Mouse (Mus musculus): ENCODE results near the gene Cldn4. TPM values are rescaled to one million over a fixed set of nuclear protein-coding genes. Genes with fewer than 3 reads are reported as not detected.
"Not testable (repeated sequence)": the region's sequence is repeated elsewhere in the genome, so short reads cannot be mapped to it uniquely, and the experiment has no call there.

Cldn4 gene
- polyA plus RNA-seq, 1 experiment from 2014 or later: 10.0 TPM

- no peaks in the 10 kb centered on the region for H3K27me3 ChIP-seq (ENCODE audit: low read depth, poor library complexity, severe bottlenecking)
- no peaks in the 10 kb centered on the region for H3K9me3 ChIP-seq (replicated peaks)
- no peak overlapping the region for H3K27ac ChIP-seq
- H3K4me3 ChIP-seq: no peak overlapping the region
- H3K36me3 ChIP-seq: no peaks in the 10 kb centered on the region
- no peak for DNase-seq (ENCODE audit: low spot score)
- H3K4me1 ChIP-seq: no peaks in the 10 kb centered on the region
- 72% methylated on average over 2 of the region's 2 CpGs for WGBS
These were observed 28.2 kb upstream of the Cldn4 start for GRCm38 (mm10) chr5:134974921-134975320.

DNA sequence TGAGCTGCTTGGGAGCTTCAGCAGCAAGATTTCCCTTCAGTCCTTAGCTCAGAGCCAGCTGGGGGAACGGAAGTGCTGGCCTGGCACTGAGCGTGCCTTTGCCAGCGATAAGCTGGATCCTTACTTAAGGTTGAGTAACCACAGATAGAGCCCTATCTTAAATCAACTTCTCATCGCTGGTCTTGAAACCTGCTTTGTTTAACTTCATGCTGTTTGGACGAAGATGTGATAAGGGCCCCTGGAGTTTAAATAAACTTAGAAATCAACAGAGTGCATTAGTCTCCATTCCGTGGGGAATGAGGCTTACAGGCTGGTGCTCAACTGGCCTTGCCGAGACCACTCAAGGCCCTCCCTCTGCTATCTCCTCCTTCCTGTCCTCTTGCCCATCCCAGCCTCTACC is 27.6 kb upstream of the Cldn4 start:
- Histone ChIP-seq H3K4me3 (no peak overlapping the region), H3K27me3 (ENCODE audit: low read depth, poor library complexity, severe bottlenecking) (no peaks in the 10 kb centered on the region), H3K4me1 (no peaks in the 10 kb centered on the region), H3K36me3 (no peaks in the 10 kb centered on the region), H3K9me3 (replicated peaks) (no peaks in the 10 kb centered on the region), H3K27ac (no peak overlapping the region)
- 80% methylated on average over 7 of the region's 7 CpGs for WGBS
- DNase-seq (ENCODE audit: low spot score): no peak

GRCm38 (mm10) chr5:134973526-134973925 is 26.8 kb upstream of the Cldn4 start:
- Histone ChIP-seq H3K4me1 (no peaks in the 10 kb centered on the region), H3K27ac (no peak overlapping the region), H3K27me3 (ENCODE audit: low read depth, poor library complexity, severe bottlenecking) (no peaks in the 10 kb centered on the region), H3K4me3 (no peak overlapping the region), H3K9me3 (replicated peaks) (no peaks in the 10 kb centered on the region), H3K36me3 (no peaks in the 10 kb centered on the region)
- 89% methylated on average over 7 of the region's 7 CpGs for WGBS
- no peak for DNase-seq (ENCODE audit: low spot score)

DNA sequence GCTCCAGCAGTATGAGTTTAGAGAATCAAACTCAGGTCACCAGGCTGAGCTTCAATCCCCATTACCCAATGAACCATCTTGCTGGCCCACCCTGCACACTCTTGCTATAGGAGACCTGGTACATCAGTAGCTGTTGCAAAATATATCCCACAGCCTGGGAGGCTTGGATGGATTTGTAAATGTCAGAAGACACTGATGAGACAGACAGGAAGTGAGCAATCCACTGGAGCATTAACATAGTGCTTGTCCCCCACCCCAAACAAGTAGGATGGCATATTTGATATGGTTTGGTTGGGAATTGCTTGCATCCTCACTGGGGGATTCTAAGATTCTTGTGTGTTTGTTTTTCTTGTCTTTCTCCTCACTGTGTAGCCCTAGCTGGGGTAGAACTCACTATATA is 26.3 kb upstream of the Cldn4 start:
- no peak overlapping the region for H3K27ac ChIP-seq
- no peak overlapping the region for H3K4me3 ChIP-seq
- H3K27me3 ChIP-seq (ENCODE audit: low read depth, poor library complexity, severe bottlenecking): no peaks in the 10 kb centered on the region
- no peak for DNase-seq (ENCODE audit: low spot score)
- H3K4me1 ChIP-seq: no peaks in the 10 kb centered on the region
- no peaks in the 10 kb centered on the region for H3K9me3 ChIP-seq (replicated peaks)
- no peaks in the 10 kb centered on the region for H3K36me3 ChIP-seq

DNA sequence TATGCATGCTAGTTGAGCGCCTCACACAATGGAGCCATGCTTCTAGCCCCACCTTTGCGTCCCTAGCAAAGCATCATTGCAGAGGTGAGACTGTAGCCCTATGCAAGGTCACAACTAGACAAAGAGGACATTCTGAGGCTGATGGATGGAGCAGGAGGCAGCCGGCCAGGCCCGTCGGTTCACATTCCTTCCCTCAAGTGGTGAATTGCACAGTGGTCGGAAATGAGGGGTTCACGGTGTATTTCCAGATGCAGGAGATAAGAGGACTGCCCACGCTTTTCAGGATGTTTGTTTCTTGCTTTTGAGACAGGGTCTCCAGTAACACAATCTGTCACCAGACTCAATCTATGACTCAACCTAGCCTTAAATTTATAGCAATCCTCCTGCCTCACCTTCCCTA is 23.9 kb upstream of the Cldn4 start:
- peak; percentile 45 for DNase-seq (ENCODE audit: low spot score)
- Histone ChIP-seq H3K27me3 (ENCODE audit: low read depth, poor library complexity, severe bottlenecking) (0 out of 2 replicates have a peak, but pooled peaks cover 4% of the 10 kb centered on the region), H3K36me3 (no peaks in the 10 kb centered on the region), H3K27ac (no peak overlapping the region), H3K4me3 (no peak overlapping the region), H3K4me1 (peaks cover 22% of the 10 kb centered on the region), H3K9me3 (replicated peaks) (no peaks in the 10 kb centered on the region)
- WGBS: 74% methylated on average over 8 of the region's 8 CpGs

GRCm38 (mm10) chr5:134967164-134967944 is 20.6 kb upstream of the Cldn4 start:
- no peak overlapping the region for H3K27ac ChIP-seq
- no peak overlapping the region for H3K4me3 ChIP-seq
- no peaks in the 10 kb centered on the region for H3K36me3 ChIP-seq
- H3K4me1 ChIP-seq: peaks cover 26% of the 10 kb centered on the region
- no peak for DNase-seq (ENCODE audit: low spot score)
- no peaks in the 10 kb centered on the region for H3K9me3 ChIP-seq (replicated peaks)
- 66% methylated on average over 20 of the region's 20 CpGs for WGBS
- H3K27me3 ChIP-seq (ENCODE audit: low read depth, poor library complexity, severe bottlenecking): 0 out of 2 replicates have a peak, but pooled peaks cover 4% of the 10 kb centered on the region

DNA sequence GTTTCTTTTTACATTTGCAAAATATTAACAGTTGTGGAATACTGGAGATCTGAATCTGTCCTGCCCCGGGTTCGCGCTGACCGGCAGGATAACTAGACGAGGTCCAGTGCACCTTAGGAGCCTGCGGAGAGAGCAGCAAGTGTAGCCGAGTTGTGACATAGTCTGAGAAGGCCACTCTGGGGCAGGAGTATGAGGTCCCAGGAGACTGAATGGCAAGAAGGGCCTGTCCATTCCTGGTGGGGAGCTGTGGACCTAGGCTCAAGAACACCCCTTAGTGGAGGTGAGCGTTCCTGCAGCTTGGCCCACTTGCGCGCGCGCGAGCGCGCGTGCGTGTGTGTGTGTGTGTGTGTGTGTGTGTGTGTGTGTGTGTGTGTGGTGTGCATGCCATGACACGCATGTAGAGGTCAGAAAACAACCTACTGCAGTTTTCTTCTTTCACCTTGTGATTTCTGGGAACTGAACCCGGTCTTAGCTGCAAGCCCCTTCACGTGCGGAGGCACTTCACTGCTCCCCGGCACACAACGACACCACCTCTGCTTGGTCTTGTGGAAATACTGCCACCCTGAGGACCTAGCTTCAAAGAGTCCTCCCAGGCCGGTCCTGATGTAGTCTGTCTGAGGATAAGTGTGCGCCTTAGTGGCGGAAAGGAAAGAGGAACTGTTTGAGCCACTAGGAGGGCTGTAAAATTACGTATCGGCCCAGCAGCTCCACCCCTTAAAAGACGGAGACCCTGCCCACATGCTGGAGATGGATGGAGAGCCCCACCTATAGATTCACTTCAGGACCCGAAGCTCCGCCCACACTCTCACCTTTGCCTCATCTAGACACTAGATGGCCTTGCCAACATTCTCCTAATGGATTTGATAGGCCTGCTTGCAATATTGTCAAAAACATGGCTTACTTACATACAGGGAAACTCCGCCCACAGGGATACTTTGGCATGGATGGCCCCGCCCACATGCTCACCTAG is 19.4 kb upstream of the Cldn4 start:
- Histone ChIP-seq H3K9me3 (replicated peaks) (no peaks in the 10 kb centered on the region), H3K4me1 (peaks cover 26% of the 10 kb centered on the region), H3K27ac (no peak overlapping the region), H3K27me3 (ENCODE audit: low read depth, poor library complexity, severe bottlenecking) (0 out of 2 replicates have a peak, but pooled peaks cover 4% of the 10 kb centered on the region), H3K4me3 (peak overlapping the region; percentile 45), H3K36me3 (no peaks in the 10 kb centered on the region)
- WGBS: 4% methylated on average over 33 of the region's 33 CpGs
- peak; percentile 50 for DNase-seq (ENCODE audit: low spot score)

DNA sequence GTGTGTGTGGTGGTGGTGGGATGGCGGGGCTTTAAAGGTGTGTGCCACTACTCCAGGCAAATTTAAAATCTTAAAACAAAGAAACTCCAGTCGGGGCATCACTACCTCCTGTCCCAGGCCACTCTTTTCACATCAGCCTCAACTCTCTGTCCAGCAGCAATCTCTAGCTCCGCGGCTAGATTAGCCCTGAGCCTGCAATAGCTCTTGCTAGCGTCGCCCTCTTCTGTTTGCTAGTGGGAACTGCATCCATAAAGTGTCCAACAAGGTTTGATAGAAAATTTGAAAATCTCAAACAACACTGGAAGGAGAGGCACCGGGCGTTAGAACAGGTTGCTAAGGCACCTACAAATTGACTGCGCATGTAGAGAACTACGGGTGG is 18.7 kb upstream of the Cldn4 start:
- H3K27ac ChIP-seq: no peak overlapping the region
- 0 out of 2 replicates have a peak, but pooled peaks cover 4% of the 10 kb centered on the region for H3K27me3 ChIP-seq (ENCODE audit: low read depth, poor library complexity, severe bottlenecking)
- 4% methylated on average over 10 of the region's 10 CpGs for WGBS
- peaks cover 26% of the 10 kb centered on the region for H3K4me1 ChIP-seq
- peak overlapping the region; percentile 45 for H3K4me3 ChIP-seq
- peak; percentile 74 for DNase-seq (ENCODE audit: low spot score)
- H3K36me3 ChIP-seq: no peaks in the 10 kb centered on the region
- no peaks in the 10 kb centered on the region for H3K9me3 ChIP-seq (replicated peaks)

DNA sequence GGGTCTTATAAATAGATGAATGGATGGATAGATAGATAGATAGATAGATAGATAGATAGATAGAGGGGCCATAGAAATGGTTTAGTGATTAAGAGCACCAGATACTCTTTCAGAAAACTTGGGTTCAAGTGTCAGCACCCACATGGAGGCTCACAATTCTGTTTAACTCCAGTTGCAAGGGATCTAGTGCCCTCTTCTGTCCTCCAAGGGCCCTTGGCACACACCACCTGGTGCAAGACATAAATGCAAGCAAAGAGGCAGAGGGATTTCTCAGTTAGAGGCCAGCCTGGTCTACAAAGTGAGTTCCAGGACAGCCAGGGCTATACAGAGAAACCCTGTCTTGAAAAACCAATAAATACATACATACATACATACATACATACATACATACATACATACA is 17.9 kb upstream of the Cldn4 start:
- not testable (repeated sequence) for H3K27ac ChIP-seq; H3K9me3 ChIP-seq (replicated peaks); H3K27me3 ChIP-seq (ENCODE audit: low read depth, poor library complexity, severe bottlenecking); H3K36me3 ChIP-seq; H3K4me3 ChIP-seq; DNase-seq (ENCODE audit: low spot score)
- H3K4me1 ChIP-seq: peaks cover 26% of the 10 kb centered on the region

GRCm38 (mm10) chr5:134963546-134963945 is 16.8 kb upstream of the Cldn4 start:
- 52% methylated on average over 5 of the region's 5 CpGs for WGBS
- Histone ChIP-seq H3K36me3 (no peaks in the 10 kb centered on the region), H3K27me3 (ENCODE audit: low read depth, poor library complexity, severe bottlenecking) (0 out of 2 replicates have a peak, but pooled peaks cover 4% of the 10 kb centered on the region), H3K4me1 (peaks cover 26% of the 10 kb centered on the region), H3K27ac (no peak overlapping the region), H3K4me3 (no peak overlapping the region), H3K9me3 (replicated peaks) (no peaks in the 10 kb centered on the region)
- DNase-seq (ENCODE audit: low spot score): no peak

GRCm38 (mm10) chr5:134961519-134961918 is 14.8 kb upstream of the Cldn4 start:
- Histone ChIP-seq H3K27ac (no peak overlapping the region), H3K4me1 (peaks cover 20% of the 10 kb centered on the region), H3K4me3 (no peak overlapping the region), H3K27me3 (ENCODE audit: low read depth, poor library complexity, severe bottlenecking) (0 out of 2 replicates have a peak, but pooled peaks cover 4% of the 10 kb centered on the region), H3K36me3 (no peaks in the 10 kb centered on the region), H3K9me3 (replicated peaks) (no peaks in the 10 kb centered on the region)
- 89% methylated on average over 2 of the region's 2 CpGs for WGBS
- DNase-seq (ENCODE audit: low spot score): no peak

- H3K9me3 ChIP-seq (replicated peaks): no peaks in the 10 kb centered on the region
- peaks cover 9% of the 10 kb centered on the region for H3K4me1 ChIP-seq
- no peak overlapping the region for H3K4me3 ChIP-seq
- no peak overlapping the region for H3K27ac ChIP-seq
- no peak for DNase-seq (ENCODE audit: low spot score)
- H3K27me3 ChIP-seq (ENCODE audit: low read depth, poor library complexity, severe bottlenecking): no peaks in the 10 kb centered on the region
- WGBS: 77% methylated on average over 2 of the region's 2 CpGs
- H3K36me3 ChIP-seq: no peaks in the 10 kb centered on the region
These were observed 13.7 kb upstream of the Cldn4 start for GRCm38 (mm10) chr5:134960430-134960829.

GRCm38 (mm10) chr5:134959114-134959513 is 12.4 kb upstream of the Cldn4 start:
- no peaks in the 10 kb centered on the region for H3K27me3 ChIP-seq (ENCODE audit: low read depth, poor library complexity, severe bottlenecking)
- peaks cover 7% of the 10 kb centered on the region; the same call in 1 of the 2 replicates for H3K4me1 ChIP-seq
- no peaks in the 10 kb centered on the region for H3K36me3 ChIP-seq
- DNase-seq (ENCODE audit: low spot score): no peak
- no peaks in the 10 kb centered on the region for H3K9me3 ChIP-seq (replicated peaks)
- WGBS: 87% methylated on average over 7 of the region's 7 CpGs
- no peak overlapping the region for H3K27ac ChIP-seq
- H3K4me3 ChIP-seq: no peak overlapping the region
